Mouse (Mus musculus): Measurements from ENCODE around the gene Sulf2.

GRCm38 (mm10) chr2:166175552-166176136, 20.2 kb upstream of the Sulf2 start:
- TF ChIP-seq CTCF (conservative IDR thresholded peaks at IDR 0.05; ENCODE audit: insufficient read depth, insufficient read length, low read depth, low read length) (no peak), POLR2A (IDR thresholded peaks at IDR 0.05; ENCODE audit: low read depth, low read length) (no peak)
